Mouse (Mus musculus) naive thymus-derived CD4-positive, alpha-beta T cell, adult 2 months (primary cell): Measurements from ENCODE around the gene Pde7b.

Source experiments
- DNase-seq: peaks from one replicate; pipeline ENCODE4 v3.0.0-alpha.2; 2011; ENCODE audit warnings: low read depth

The Pde7b gene

GRCm38 (mm10) chr10:20722651-20723520, 2.0 kb downstream of the Pde7b start:
- no peak for DNase-seq

- no peak for DNase-seq
Measured at GRCm38 (mm10) chr10:20719201-20719600, 5.7 kb downstream of the Pde7b start.

- DNase-seq, result no peak
Measured at GRCm38 (mm10) chr10:20700633-20701032, 24.2 kb downstream of the Pde7b start.

GRCm38 (mm10) chr10:20699874-20700273, 25.0 kb downstream of the Pde7b start:
- no peak for DNase-seq

GRCm38 (mm10) chr10:20695637-20696036, 29.2 kb downstream of the Pde7b start:
- no peak for DNase-seq

GRCm38 (mm10) chr10:20690002-20690401, 34.9 kb downstream of the Pde7b start:
- DNase-seq, result no peak

GRCm38 (mm10) chr10:20684151-20684550, 40.7 kb downstream of the Pde7b start:
- DNase-seq, result no peak

- DNase-seq, result no peak
Measured at GRCm38 (mm10) chr10:20680986-20681385, 43.9 kb downstream of the Pde7b start.

GRCm38 (mm10) chr10:20675321-20675720, 49.6 kb downstream of the Pde7b start:
- DNase-seq, result no peak

- peak; percentile 59 for DNase-seq
Measured at GRCm38 (mm10) chr10:20673798-20674197, 51.1 kb downstream of the Pde7b start.

- peak; percentile 18 for DNase-seq
Measured at GRCm38 (mm10) chr10:20672591-20672990, 52.3 kb downstream of the Pde7b start.

GRCm38 (mm10) chr10:20671621-20672020, 53.3 kb downstream of the Pde7b start:
- no peak for DNase-seq

- no peak for DNase-seq
Measured at GRCm38 (mm10) chr10:20670541-20670940, 54.3 kb downstream of the Pde7b start.

- no peak for DNase-seq
Measured at GRCm38 (mm10) chr10:20669467-20669866, 55.4 kb downstream of the Pde7b start.

GRCm38 (mm10) chr10:20668577-20668976, 56.3 kb downstream of the Pde7b start:
- no peak for DNase-seq

- no peak for DNase-seq
Measured at GRCm38 (mm10) chr10:20666655-20667054, 58.2 kb downstream of the Pde7b start.

GRCm38 (mm10) chr10:20662951-20663350, 61.9 kb downstream of the Pde7b start:
- DNase-seq, result no peak

- DNase-seq, result no peak
Measured at GRCm38 (mm10) chr10:20661684-20662083, 63.2 kb downstream of the Pde7b start.

GRCm38 (mm10) chr10:20659718-20660117, 65.2 kb downstream of the Pde7b start:
- no peak for DNase-seq

- no peak for DNase-seq
Measured at GRCm38 (mm10) chr10:20659268-20659667, 65.6 kb downstream of the Pde7b start.

- DNase-seq, result no peak
Measured at GRCm38 (mm10) chr10:20658716-20659115, 66.2 kb downstream of the Pde7b start.

- DNase-seq, result no peak
Measured at GRCm38 (mm10) chr10:20657316-20658081, 67.4 kb downstream of the Pde7b start.

GRCm38 (mm10) chr10:20654590-20654989, 70.3 kb downstream of the Pde7b start:
- no peak for DNase-seq
